Mouse (Mus musculus) gastrocnemius, postnatal 25 days (tissue): ENCODE measurements around the gene Gm2310. TPM values are rescaled to one million over a fixed set of nuclear protein-coding genes. Genes with fewer than 3 reads are reported as not detected.
"Not testable (repeated sequence)": the region's sequence is repeated elsewhere in the genome, so short reads cannot be mapped to it uniquely, and the experiment has no call there.

Experiments
- DNase-seq: peaks from one replicate; pipeline ENCODE4 v3.0.0; 2022
- long read RNA-seq, 2 experiments: library from polyadenylated mRNA; stranded (forward); transcript quantifications; one replicate each; pipeline ENCODE4 v2.0.0; 2021
- total RNA-seq, 2 experiments: library from RNA; stranded (reverse); gene quantifications; 1 replicate in 1 of 2; 2 replicates in 1 of 2; pipeline ENCODE4 v1.2.3; 2021

Gm2310 gene
- not detected for total RNA-seq
- long read RNA-seq, experiment 1: 0 reads
- long read RNA-seq, experiment 2: 0 reads

GRCm38 (mm10) chr15:8519853-8520252 is at the start of gene Gm2310:
Gm2310 (minus strand) TSS chr15:8519953.
- not testable (repeated sequence) for DNase-seq

- peak; percentile 86 for DNase-seq
Measured at GRCm38 (mm10) chr15:8568645-8569528, 49.1 kb upstream of the Gm2310 start.

DNA sequence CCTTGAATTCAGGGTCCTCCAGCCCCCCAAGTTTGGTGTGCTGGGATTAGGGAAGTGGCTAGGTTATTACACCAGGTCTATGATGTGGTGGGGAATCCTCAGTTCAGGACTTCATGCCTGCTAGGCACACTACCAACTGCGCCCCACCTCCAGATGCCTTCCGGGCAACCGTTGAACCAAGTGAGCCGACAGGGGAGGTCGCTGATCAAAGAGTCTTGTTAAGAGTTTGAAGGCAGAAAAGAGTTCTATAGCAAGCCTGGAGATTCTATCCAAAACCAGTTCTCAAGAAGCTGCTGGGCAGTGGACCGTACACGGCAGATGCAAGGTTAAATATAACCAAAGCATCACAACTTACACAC is 48.5 kb upstream of the Gm2310 start:
- DNase-seq: peak; percentile 13

- DNase-seq: no peak
Measured at GRCm38 (mm10) chr15:8565416-8565815, 45.7 kb upstream of the Gm2310 start.

GRCm38 (mm10) chr15:8564331-8564730 is 44.6 kb upstream of the Gm2310 start:
- DNase-seq: no peak

DNA sequence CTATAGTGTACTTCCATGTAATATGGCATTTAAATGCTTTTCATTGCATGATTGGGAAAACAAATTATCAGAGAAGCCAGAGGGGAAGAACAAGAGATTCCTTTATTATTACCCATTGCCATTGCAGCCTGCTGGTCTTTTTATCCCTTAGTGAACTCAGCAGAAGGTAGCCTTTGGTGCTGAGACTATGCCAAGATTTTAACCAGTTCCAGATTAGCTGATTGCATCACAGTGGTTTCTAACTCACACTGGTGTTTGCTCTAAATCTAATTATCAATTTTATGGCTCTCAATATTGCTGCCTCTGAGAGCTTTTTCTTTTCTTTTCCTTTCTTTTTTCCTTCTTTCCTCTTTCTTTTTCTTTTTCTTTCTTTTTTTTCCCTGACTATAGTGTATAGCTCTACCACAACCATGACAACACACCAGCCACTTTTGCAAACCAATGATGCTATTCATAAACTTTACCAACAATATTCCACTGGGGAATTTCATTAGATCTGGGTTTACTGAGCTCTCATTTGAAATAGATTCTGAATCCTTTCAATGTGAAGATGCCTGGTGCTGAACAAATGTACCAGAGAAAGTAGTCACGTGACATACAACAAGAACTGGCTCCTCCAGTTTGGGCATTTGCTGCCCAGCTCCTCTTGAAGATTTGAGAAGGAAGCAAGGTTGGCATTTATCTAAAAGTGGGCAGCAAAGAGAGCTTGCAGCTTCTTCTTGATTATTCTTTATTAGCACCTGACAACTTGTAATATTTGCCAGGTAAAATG is 43.9 kb upstream of the Gm2310 start:
- no peak for DNase-seq

- DNase-seq: no peak
Measured at GRCm38 (mm10) chr15:8562776-8563175, 43.0 kb upstream of the Gm2310 start.

DNA sequence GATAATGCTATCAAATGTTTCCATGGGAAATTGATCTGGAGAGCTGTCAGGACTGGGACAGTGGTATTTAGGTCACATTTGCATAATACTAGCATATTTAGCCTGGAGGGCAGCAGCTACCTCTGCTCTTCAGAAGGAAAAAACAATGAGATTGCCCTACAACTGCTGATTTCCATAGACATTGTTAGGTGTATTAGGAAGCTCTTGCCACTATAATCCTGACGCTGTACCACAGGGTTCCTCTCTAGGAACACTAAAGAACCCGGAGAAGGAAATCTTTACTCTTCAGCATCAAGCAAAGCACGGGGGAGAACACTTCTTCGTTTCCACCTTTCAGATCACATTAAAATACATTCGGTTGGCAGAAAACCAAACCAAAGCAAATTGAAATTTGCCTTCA is 11.4 kb upstream of the Gm2310 start:
- DNase-seq: no peak

GRCm38 (mm10) chr15:8512957-8513356 is 6.8 kb downstream of the Gm2310 start:
- DNase-seq: no peak

GRCm38 (mm10) chr15:8511861-8512260 is 7.9 kb downstream of the Gm2310 start:
- peak; percentile 18 for DNase-seq

DNA sequence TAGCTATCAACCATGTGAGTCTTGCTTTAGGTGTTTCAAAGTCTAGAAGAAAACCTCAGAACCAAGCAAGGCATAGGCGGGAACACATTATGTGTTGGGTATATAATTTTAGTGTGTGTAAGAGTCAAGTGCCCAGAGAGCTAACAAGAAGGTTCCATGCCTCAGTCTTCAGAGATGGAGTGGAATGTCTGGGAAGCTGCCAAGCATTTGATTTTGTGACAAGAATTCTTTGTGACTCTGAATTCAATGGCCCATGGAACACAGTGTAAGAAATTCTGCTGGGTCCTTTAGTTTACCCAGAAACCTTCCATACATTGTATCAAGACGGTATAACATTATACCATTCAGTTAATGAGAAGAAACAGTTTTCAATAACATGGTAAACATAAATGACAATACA is 17.3 kb downstream of the Gm2310 start:
- no peak for DNase-seq

GRCm38 (mm10) chr15:8485261-8485660 is 34.5 kb downstream of the Gm2310 start:
- no peak for DNase-seq

DNA sequence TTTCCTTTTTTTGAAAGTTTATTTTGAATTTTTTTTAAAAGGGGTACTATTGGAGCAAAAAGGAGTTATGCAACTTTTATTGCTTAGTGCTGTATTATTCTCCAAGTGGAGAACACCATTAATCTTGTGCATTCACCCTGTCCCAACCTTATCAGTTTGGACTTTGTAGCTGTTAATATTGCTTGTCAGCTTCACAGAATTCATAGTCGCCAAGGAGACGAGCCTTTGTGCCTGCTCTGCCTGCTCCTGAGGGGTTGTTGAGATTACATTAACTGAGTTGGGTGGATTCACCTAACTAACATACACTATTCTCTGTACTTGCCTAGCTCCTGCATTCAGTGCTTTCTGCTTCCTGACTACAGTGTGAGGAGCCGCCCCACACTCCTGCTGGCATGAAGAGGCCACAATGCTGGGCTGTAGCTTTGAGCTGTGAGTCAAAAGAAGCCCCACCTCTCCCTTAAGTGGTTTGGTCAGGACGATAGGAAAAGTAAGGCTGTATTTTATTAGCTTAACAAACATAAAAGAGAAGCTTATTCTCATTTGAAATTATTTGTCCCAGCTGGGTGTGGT is 50.7 kb downstream of the Gm2310 start:
- DNase-seq: no peak

Other genes starting within 250 kb of the Gm2310 start
- 10 to 100 TPM; 17.9 to 19.1 TPM for gene Nipbl, start 75.5 kb downstream of the Gm2310 start, total RNA-seq
- 1 to 10 TPM; 1.4 to 6.4 TPM for gene Slc1a3, start 190.8 kb upstream of the Gm2310 start, total RNA-seq